Mouse (Mus musculus) gastrocnemius, postnatal 10 days (tissue): ENCODE measurements around the gene Trip12. TPM values are rescaled to one million over a fixed set of nuclear protein-coding genes. Genes with fewer than 3 reads are reported as not detected.

Experiments used
- DNase-seq: peaks from one replicate; pipeline ENCODE4 v3.0.0; 2021; ENCODE audit warnings: mixed read lengths
- total RNA-seq, 2 experiments: library from RNA; stranded (reverse); gene quantifications; 2 replicates each; pipeline ENCODE4 v1.2.3; 2021

Gene Trip12
- total RNA-seq, 2 experiments from 2014 or later = 198 to 241 TPM

DNA sequence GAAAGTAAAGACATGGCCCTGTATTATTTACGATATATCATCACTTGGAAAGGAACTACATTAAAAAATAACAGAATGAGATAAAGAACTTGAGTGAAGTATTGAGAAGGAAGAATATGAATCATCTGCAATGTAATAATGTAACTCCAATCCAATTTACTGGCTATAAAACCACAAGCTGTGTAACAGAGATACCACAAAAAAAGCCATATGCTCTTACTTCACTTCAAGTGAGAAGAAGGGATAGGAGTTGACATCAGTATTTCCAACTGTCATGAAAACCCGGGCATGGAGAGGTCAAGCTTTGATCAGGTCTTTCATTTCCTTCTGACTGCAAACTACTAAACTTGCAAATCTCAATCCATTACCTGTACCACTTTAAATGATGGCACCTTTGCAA lies 48.9 kb downstream of the Trip12 start:
- DNase-seq = no peak

DNA sequence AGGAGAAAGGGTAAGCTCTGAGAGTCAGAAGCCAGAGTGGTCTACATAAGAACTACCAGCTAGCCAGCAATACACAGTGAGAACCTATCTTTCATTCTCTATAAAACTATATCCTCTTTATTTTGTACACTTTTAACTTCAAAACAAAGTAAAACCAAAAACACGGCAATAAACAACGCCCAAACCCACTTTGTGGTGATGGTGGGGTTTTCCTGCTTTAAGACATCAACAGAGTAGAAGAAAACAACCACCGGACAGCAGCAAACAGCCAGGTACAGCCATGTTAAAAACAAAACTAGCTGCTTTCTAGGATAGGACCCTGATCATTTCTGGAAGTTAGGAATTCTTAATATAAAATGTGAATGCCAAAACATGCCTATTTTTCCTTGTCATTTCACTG lies 59.7 kb downstream of the Trip12 start:
- DNase-seq = no peak

DNA sequence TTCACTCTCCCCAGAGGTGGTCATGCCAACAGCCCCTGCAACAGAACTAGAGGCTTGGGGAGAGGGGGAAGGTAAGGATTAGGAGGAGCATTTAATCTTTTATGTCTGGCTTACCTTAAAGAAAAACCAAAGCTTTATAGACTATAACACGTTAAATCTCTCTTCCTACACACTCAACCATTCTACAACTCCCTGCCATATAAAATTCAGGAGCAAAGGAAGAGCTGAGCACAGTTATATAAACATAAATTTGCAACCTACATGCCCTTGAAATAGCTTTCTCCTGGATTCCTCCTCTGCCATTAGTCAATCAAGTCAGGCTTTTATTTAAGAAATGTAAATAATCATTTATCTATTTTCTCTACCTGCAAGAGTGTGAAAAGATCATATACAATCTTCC lies 62.9 kb downstream of the Trip12 start:
- no peak for DNase-seq

DNA sequence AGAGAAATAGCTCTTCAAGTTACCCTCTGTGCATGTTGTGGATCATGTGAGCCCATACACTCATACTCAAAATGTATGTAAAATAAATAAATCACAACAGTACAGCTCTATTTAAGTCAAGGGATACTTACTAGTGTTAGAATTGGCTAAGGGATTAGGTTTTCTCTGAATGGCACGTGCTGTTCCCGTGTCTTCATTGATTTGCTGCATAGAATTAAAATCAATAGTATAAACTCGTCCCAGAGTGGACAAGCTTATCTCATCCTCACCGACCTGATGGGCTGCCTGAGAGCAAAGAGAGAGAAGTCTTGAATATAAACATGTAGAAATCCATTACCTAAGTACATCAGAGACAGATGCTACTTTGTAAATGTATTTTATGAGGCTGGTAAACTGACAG lies 81.5 kb downstream of the Trip12 start:
- no peak for DNase-seq

DNA sequence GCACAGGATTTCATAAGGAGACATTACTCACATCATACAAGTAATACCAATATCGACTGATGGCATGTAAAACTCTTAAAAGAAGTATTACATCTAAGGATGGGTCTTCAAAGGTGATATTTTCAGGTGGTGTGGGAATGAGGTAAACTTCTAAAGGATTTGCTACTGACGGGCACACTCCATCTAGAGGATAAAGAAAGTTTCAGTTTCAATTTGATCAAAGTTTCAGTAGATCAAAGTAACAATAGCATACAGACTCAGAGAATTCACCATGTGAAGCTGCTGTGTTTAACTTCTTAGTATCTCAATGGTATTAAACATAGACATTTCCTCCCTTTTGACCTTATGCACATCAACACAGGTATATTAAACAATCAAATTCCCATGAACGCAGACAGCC lies 98.2 kb downstream of the Trip12 start:
- DNase-seq = no peak

DNA sequence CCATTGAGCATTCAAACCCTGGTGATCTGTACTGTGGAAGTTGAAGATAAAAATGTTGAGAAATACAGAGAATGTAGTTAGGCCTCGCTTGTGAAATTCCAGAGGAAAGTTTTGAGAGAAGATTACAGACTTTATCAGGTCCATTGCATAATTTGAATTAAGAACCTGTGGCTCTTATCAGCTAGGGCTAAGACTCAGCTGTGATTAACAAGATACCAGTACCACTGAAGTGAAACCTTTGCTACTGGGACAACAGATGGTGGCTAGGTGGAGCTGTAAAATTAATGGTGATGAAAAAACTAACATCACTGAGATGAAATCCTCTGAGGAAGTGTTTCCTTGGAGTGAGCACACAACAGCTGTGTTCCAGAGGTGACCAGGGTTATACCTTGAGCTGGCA lies 100.2 kb downstream of the Trip12 start:
- DNase-seq = no peak

DNA sequence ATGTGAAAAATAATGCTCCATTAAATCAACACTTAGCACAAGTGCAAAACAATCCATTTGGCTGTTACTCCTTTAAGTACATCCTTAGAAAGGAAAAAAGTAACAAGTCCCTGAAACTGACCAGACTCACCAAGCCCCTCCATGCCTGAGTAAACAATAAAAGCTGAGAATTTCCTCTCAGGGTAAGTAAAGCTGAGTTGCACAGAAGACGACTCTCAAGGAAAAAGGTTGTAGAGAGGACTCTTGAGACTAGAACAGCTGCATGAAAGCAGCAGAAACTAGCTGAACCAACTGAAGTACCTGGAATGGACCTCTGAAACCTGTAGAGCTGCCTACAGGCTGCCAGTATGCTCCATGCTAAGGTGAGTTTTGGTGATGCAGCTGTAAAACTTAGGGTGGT lies 103.2 kb downstream of the Trip12 start:
- DNase-seq = no peak

DNA sequence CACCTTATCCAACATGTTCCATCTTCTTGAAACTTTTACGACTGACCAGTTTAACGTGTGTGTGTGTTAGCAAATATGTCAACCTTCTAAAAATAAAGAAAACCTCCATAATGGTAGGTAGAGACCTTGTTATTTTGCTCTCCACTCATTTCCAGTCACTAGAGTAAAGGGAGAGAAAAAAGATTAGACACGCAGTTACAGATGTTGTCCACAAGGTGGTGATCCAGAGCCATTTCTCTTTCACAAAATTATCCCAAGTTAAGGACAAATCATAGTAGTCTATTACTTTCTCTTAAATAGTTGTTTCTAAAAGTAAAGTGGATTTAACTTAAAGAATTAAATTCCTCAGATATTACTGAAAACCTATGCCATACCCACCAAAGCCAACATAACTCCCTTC lies 106.5 kb downstream of the Trip12 start:
- no peak for DNase-seq

DNA sequence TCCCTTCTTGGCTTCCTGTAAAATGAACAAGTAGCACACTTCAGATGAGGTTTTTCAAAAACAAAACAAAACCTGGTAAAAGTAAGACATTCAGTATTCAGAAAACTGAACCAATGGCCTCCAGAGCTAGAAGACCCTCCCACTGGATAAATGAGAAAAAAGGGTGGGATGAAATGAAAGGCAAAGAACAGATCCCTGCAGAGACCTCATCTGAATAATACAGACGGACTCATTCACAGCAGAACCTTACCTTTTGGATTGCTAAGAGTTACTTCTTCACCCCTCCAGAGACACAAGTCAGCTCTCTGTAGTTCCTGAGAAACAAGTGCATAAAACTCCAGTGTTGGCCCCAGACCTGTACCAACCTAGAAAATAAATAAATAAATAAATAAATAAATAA lies 108.6 kb downstream of the Trip12 start:
- DNase-seq = no peak

DNA sequence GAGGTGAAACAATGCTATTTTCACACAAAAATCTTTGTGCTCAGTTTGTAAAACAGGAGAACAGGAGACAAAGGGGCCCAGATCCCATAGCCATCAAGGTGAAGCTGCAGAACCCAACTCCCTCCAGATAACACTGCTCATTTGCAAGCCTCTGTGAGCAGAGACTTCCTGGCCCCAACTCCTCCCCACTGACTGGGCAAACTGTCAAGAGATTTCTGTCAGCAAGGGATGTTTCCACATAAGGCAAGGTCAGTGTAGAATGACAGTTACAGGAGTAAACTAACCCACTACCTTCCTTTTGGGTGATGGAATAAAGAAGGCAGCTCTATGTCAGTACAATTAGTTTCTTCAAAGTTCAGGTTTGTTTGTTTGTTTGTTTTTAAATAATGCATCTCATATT lies 117.5 kb downstream of the Trip12 start:
- no peak for DNase-seq

DNA sequence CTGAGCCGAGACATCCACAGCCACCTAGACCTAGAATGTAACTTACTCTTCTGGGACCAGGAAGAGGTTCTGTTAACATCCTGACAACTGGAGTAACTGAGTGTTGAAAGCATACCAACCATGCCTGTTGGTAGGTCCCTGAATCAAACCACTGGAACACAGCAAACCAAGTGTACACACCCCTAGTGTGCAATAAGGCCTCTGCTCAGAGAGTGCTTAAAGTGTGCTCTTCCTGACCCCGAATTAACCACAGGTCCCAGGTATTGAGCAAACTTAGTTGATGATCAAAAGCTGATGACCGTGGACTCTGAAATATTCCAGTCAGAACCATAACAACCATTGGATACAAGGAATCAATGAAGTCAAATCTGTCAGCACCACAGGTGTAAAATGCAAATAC lies 117.9 kb downstream of the Trip12 start:
- no peak for DNase-seq

DNA sequence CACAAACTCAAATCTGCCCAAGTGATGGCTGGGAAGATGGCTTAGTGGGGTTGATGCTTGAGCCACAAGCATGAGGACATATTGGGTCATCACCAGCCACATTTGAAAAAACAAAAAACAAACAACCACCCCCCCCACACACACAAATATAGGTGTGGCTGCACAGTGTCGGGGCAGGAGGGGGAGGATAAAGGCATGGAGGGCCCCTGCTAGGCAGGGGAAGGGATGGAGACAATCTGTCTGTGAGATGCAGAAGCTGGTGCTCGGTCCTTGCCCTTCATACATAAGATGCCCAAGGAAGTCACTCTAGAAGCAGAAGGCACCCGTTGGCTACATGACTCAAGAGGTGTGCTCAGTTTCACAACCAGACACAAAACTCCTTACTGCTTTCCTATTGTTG lies 118.4 kb downstream of the Trip12 start:
- DNase-seq = no peak

DNA sequence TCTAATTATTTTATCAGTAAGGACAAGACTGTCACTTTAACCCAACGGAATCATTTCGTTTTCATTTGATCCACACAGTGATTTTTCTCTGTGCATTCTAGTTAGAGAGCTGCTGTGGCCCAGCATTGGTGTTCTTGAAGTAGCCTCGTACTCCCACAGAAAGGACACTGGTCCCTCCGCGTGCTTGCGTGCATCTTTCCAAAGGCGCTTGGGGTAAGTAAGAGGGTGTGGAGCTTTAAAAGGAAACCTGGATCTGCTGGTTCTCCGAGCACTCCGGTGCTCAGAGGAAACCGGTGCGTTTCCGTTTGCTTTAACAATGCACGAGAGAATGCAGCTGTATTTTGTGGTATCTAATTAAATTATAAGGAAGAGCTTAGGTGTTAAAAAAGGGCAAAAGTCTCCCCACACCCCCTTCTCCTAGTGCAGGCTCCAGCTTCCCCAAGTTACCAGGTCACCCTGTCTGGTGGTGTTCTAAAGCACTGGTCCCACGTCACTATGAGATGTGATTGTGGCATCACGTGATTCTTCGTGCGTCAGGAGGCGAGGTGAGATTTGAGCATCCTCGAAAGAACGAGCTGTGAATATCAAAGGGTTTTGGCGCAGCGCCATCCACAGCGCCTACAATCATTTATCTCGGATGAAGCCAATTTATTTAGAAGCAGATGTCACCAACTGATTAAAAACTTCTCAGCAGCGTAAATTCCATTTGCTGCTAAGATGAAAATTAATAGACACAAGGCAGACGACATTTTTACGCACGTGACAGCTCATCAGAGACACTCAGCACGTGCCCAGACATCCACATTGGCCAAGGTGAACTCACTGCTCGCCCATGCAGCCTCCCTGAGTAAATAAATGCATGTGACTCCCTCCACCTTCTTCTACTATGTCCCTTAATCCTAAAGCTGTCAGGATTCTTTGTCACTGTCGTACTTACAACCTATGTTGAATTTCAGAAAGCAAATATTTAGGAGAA lies 130.2 kb downstream of the Trip12 start:
- no peak for DNase-seq

DNA sequence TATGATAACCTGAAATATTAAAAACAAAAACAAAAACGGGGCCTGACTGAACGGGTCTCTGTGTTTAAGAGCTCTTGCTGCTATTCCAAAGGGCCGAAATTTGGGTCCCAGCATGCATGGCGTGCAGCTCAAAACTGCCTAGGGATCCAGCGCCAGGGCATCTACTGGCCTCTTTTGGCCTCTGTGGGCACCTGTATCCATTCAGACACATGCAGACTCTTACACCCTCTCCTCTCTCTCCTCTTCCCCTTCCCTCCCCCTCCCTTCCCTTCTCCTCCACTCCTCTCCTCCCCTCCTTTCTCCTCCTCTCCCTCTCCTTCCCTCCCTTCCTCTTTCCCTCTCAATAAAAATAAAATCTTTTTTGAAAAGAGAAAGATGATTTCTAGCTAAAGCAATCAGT lies 130.9 kb downstream of the Trip12 start:
- no peak for DNase-seq

DNA sequence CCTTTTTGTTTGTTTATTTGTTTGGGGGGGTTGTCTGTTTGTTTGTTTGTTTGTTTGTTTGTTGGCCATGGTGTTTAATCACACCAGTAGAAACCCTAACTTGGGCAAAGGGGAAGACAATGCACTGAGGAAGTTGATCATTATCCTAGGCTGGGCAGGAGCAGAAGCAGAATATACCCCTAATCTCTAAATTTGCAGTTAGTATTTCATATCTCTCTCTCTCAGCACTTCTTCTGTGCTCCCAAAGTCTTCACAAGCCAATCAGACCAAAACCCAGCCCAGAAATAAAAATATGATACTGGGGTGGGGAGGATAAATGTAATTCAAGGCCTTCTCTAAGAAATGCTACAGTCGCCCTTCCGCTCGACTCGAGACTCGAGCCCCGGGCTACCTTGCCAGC lies 140.1 kb downstream of the Trip12 start:
- no peak for DNase-seq

DNA sequence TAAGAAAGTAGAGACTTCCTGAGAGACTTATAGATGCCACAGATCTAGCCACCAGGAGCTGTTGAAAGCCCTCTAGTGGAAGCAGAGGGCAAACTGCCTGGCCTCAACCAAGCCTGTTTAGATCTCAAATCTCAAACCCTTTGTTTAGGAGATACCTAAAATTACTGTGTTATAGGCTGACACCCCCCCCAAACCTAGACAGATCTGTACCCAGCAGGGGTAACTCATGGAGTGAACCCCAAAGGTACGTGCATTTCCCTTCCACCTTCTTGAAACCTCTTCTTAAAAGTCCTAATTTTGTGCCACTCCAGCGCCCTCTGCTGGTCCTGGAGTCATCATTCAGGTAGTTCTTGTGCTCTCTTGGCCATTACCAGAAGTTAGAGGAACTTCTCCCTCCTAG lies 143.2 kb downstream of the Trip12 start:
- DNase-seq = peak; percentile 26

DNA sequence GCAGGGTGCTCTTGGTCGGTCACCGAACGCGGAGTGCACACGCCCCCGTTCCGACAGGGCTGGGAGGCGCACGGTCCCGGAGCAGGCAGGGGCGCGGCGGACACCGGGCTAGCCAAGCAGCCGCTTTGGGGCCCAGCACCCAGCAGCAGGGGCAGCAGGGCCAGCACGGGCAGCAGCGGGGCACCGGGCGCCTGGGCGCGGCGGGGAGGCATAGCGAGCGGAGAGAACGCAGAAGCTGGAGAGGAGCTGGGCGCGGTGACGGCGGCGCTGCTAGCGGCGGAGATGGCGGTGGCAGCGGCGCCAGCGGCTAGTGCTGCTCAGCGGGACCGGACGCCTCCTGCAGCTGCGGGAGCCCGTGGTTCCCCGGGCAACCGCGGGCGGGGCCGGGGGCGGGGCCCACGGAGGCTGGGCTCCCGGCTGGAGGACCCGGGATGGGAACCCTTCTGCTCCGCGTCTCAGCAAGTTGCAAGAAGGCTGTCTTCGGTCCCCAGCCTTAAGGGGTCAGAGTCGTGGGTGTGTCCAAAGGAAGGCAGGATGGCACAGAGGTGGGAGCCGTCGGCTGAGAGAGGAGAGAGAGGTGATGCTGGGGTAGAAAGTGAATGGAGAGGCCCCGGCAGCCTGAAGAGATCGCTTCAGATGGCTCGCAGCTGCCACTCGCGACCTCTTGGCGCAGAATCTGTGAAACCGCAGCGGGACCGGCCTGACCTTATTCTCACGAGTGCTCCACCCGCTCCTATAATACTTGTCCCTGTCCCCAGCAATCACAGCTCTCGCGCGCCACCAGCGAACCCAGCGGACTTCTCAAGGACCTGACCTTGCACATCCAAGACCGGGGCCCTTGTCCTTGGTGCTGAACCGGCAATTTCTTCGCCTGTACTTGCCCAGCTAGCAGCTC lies 144.6 kb downstream of the Trip12 start, which contains the start of gene Dner:
Gene Dner (minus strand): TSS at position 705 of the 895 bp plus-strand sequence.
- peak; percentile 80 for DNase-seq

DNA sequence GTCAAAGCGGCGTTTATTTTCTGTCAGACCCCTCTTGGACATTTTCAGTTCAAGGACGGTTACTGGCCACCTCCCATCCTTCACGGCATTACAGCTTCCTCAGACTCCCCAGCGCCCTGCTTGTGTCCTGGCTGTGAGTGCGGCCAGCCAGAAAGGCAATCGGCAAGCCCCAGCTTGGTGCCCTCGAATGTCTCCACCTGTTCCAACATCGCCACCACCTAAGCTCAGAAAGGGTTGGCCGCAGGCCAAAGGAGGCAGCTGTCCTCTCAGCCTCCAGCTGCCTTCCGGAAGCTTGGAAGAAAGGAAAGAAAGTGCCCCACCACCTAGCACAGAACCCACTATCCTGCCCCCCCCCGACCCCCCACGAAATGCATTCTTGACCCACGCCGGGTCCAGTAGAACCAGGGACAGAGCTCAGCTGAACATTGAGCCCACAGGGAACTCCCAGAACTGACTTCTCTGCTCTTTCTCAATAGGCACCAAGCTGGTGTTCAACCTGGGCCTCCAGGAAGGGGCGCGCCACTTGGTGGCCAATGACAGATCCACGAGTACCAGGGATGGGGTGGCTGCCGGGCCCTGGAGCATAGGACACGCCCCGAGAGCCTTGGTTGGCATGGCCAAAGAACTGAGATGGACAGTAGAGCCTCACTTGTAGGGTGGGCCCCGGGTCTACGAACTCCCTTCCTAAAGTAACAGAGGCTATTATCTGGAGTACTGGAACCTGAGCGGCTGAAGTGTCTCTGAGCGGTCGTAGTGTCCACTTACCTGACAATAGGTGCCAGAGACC lies 145.4 kb downstream of the Trip12 start:
- DNase-seq = peak; percentile 21

DNA sequence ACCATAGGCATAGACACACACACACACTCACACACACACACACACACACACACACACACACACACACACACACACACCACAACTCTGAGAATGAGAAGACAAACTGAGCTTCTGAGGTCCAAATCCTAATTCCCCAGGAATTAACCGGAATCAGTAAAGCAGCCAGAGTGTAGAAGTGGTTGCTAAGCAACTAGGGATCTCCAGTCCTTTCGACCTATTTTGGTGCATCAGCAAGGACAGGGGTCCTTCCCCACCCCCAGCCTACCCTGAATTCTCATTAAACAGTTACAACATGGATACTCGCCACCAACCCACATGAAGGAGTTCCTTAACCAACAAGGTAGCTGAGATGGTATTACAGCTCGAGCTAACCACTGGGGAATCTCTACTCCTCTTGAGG lies 162.4 kb downstream of the Trip12 start:
- no peak for DNase-seq
